Mouse (Mus musculus) frontal cortex, postnatal 10 days (tissue): Measurements from ENCODE around the gene Sv2c.
"Not testable (repeated sequence)": the region's sequence is repeated elsewhere in the genome, so short reads cannot be mapped to it uniquely, and the experiment has no call there.

Experiments used
- DNase-seq, 2 experiments: peaks; one replicate each; pipeline ENCODE4 v3.0.0; 2022; ENCODE audit warnings: low spot score in 2 of 2, mixed read lengths in 1 of 2

The Sv2c gene

DNA sequence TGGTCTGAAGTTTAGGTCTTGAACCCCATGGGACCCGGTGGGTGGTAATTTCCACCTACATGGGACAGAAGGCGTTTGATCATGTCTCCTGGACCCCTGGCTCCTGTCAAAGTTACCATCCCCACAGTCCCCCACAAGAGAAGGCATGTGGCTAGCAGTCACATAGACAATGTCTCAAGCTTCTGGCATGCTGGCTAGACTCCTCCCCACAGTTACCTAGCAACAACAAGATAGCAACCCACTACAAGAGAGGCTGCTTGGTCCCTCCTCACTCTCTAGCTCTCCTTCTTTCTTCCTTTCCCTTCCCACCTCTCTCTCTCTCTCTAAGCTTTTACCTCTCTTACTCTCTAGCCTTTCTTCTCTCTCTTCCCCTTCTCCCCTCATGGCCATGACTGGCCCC, 164.3 kb downstream of the Sv2c start:
- DNase-seq = not testable (repeated sequence)

- DNase-seq = no peak
These were observed 165.6 kb downstream of the Sv2c start for GRCm38 (mm10) chr13:95966791-95967190.

GRCm38 (mm10) chr13:95965596-95965995, 166.8 kb downstream of the Sv2c start:
- no peak for DNase-seq

GRCm38 (mm10) chr13:95965162-95965561, 167.2 kb downstream of the Sv2c start:
- no peak for DNase-seq

DNA sequence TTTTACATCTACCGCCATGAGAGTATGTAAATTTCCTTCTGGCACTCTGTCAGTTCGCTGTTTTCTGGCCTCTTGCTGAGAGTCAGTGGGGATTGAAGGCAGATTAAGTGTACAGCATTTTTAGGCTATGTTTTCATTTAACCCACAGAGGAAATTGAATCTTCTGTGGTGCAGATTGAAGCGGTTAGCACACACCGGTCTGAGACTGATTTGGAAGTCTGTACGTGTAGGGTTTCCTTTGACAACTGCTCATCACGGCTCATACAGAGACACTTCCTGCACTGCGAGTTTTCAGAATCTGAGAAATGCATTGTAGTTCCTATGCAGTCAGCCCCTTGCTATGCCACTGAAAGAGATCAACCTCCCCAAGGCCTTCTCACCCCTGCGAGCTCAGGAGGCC, 168.2 kb downstream of the Sv2c start:
- no peak for DNase-seq

- DNase-seq = no peak
These were observed 168.7 kb downstream of the Sv2c start for GRCm38 (mm10) chr13:95963671-95964070.

DNA sequence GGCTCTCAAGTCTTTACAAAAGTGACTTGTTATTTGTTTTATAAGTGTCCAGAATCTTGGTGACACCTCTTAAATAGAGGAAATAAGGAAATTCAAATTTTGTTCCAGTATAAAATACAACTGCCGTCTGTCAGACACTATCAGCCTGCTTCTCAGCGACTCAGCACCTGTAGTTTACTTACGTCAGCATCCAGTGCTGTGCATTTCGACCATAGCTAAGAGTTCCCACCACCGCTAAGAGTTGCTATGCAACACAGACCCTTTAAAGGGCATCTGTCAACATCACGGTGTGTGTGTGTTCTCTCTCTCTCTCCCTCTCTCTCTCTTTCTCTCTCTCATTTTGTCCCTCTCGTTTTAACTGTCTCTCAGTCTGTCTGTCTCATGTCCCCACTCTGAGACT, 170.5 kb downstream of the Sv2c start:
- DNase-seq = no peak

DNA sequence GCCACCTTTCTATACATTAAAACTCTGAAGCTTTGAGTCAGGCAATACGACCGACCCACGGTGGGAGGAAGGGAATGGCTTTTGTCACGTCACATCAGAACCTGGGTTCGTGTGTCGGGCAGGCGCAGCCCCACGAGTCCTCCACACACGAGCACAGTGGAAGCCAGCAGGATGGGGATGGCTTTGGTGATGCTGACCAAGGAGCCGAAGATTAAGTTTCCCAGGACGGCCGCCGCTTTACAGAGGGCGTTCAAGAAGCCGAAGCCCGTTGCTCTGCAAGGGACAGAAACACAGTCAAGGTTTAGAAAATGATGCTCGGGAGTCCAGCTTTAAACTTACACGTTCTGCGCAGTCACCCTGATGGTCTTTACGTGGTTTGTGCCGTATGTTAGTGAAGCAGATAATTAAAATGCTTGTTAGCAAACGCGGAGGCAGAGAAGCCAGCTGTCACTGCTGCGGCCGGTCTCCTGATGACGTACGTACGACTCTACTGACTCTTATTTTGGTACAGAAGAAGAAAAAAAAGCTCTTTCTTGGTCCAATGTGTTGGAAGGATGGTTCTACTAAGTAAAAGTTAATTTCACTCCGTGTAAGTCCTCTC, 171.1 kb downstream of the Sv2c start:
- DNase-seq = peak; percentile 36 to 50

DNA sequence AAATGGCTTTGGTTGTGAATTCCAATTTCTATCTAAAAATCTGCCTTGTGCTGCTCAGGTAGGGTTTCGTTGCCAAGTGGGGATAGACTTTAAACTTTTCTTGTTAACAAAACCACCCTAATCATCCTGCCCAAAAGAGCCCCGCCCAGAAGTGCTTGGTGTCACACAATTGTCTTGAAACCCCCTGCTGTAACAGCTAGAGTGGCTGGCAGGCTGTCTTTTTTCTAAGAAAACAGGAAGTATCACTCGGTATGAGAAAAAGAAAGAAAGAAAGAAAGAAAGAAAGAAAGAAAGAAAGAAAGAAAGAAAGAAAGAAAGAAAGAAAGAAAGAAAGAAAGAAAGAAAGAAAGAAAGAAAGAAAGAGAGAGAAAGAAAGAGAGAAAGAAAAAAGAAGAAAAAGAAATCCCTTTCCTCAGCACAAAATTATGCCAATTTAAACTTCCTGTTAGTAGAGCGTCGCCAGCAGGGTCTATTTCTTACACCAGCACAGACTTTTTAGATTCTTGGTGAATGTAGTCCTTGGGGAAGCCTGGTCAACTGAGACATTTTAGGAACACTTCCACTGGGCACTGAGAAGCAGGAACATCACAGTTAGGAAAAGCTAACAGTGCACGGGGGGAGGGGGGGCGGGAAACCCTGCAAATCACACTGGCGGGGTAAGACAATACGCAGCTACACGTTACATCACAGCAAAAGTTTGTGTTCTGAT, 171.7 kb downstream of the Sv2c start:
- no peak for DNase-seq

DNA sequence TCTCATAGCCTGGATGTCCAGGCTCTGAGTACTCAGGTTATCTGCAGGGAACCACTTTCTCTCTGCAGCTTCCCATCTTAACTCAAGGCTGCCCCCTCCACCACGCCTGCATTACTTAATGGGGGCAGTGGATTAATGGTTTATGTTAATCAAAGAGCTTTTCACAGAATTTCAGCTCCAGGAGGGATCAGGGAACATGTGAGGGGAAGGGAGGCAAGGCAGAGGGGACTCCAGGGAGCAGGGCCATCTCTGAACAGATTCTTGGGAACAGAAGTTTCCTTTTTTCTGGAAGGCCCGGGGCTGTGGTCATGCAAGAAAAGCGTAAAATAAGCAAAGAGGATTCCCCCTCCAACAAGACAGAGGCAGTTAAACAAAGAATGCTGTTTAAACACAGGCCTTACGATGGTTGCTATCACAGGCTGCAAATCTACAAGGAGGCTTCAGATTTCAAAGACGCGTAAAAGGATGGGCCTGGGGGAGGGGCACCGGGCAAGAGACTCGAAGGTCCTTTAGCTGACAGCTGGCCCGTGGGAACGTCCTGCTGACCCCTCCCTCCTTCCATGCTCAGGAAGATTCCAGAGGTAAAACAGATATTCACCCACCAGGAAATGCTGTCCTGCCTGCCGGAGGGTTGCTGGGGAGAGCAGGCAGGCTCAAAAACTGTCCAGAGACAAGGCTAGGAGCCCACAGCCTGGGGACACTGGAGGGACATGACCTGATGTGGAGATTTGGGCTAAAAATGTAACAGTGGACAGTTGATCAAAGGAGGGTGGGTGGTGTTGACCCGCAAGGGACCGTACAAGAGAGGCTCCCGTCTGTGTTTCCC, 172.5 kb downstream of the Sv2c start:
- DNase-seq = no peak

DNA sequence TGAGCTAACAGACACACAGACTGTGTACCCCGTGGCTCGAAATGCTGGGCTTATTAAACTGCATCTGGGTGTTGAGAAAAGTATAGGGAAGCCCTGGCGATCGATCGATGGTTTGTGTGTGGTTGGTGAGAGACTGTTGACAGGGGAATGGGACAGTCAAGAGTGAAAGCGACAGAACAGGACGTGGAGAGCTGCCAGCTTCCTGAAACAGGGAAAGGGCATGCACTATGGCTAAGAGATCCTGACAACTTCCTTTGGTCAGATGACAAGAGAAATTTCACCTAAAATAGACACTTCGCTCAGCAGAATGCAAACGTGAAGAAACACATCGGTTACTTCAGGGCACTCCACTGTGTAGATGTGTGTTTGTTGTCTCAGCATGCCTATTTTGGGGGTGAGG, 175.2 kb downstream of the Sv2c start:
- no peak for DNase-seq

- DNase-seq = no peak
These were observed 176.0 kb downstream of the Sv2c start for GRCm38 (mm10) chr13:95956327-95956781.

DNA sequence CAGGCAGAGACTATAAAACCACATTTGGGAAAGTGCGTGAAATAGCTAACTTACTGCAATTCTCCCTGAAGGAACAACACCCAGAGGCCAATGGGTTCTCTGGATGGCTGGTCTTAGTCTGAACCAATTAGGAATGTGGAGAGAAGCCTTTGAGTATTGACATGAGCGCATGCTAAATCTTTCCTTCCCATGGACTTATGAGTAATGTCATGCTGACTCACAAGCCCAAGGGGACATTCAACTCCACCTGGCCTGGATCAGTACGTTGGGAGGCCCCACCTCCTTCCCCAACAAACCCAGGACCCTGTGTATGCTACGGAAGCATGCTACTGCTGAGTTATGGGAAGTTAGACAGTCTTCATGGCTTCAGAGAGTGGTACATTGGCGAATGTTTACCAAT, 177.2 kb downstream of the Sv2c start:
- no peak for DNase-seq

DNA sequence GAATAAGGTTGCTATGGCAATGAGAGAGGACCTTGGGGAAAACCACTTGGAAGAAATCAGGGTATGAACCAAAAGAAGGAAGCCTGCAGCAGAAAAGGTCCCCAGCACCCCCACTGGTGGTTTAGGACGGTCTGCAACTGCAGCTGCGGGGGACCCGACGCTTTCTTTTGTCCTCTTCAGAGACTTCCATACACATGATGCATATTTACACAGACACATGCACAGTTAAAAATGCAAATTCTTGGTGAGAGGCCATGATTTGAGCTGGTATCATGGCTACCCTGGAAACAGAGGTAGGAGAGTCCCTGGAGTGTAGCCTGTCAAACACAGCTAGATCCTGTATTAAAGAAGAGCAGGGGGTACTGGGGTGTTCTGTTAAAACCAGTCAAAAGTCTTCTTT, 178.7 kb downstream of the Sv2c start:
- no peak for DNase-seq

- no peak for DNase-seq
These were observed 180.1 kb downstream of the Sv2c start for GRCm38 (mm10) chr13:95952263-95952662.

GRCm38 (mm10) chr13:95951098-95951894, 181.1 kb downstream of the Sv2c start:
- no peak for DNase-seq

DNA sequence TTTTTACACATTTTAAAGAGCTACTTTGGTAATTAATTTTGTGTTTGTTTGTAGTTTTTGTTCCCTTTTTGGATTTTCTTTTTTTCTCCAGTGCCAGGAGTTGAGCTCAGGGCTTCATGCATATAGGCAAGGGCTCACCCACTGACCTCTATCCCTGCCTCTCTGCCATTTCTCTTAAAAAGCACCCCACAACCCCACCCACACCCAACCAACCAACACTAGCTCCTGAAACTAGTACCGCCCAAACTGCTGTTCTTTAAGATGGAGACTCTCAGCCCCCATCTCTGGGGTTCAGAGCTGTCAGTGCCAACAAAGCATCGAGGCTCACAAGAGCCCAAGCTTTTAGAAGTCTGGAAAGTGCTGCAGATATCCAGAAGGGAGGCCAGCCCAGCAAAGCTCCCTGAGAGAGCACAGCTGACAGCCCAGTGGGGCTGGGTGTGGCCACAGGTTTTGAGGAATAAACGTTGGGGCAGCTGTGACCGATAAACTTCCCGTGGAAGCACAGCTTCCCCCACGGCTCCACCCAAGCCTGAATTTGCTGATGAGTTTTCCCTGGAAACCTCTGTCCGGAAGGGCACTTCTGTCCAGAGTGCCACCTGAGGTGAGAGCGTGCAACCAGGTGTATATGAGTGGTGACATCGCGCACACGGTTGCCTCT, 181.8 kb downstream of the Sv2c start:
- no peak for DNase-seq

GRCm38 (mm10) chr13:95949356-95949755, 183.0 kb downstream of the Sv2c start:
- no peak for DNase-seq

- no peak for DNase-seq
These were observed 183.6 kb downstream of the Sv2c start for GRCm38 (mm10) chr13:95948821-95949220.

GRCm38 (mm10) chr13:95948394-95948793, 184.0 kb downstream of the Sv2c start:
- no peak for DNase-seq

- DNase-seq = no peak
These were observed 186.4 kb downstream of the Sv2c start for GRCm38 (mm10) chr13:95945937-95946507.
